Mouse (Mus musculus) kidney, postnatal 10 days (tissue): Measurements from ENCODE around the gene Btbd11.

Source experiments
- DNase-seq: peaks from one replicate; pipeline ENCODE4 v3.0.0; 2021; ENCODE audit warnings: mixed read lengths

The Btbd11 gene

GRCm38 (mm10) chr10:85482064-85482473, 95.5 kb downstream of the Btbd11 start:
- DNase-seq = no peak

- DNase-seq = no peak
Measured at GRCm38 (mm10) chr10:85482480-85482879, 95.9 kb downstream of the Btbd11 start.

DNA sequence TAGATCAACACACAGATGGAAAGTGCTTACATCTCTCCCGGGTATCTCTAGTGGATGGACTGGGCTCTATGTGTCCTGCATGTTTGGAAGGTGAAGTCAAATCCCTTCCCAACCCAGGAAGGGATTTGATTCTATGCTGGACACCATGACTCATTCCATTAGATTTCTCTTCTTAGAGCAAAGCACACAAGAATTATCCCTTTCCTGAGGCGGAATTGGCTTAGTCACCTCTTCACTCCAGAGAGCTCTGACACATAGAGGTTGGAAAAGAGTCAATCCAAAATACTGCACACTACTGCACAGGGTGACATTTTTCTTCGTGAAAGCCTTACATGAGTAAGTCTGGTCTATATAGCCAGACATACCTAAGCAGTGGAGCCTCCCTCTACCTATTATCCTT, 99.8 kb downstream of the Btbd11 start:
- DNase-seq = no peak

- no peak for DNase-seq
Measured at GRCm38 (mm10) chr10:85492583-85492982, 106.0 kb downstream of the Btbd11 start.

DNA sequence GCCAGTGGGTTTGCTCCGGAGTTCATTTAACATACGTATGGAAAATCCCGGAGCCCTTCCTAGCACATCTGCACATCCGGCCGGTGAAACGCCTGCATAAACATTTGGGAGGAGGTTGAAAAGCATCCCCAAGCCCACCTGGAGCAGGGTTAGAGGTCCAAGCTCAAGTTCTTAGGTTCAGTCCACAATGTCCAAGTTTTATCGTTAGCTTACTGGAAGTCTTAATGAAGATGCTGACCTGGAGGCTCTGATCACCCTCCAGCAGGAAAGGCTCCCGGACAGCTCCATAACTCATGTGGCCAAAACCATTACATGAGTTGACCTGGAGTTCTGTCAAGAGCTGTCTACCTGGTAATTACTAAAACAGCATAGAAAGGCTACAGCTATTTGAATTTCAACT, 109.7 kb downstream of the Btbd11 start:
- no peak for DNase-seq

DNA sequence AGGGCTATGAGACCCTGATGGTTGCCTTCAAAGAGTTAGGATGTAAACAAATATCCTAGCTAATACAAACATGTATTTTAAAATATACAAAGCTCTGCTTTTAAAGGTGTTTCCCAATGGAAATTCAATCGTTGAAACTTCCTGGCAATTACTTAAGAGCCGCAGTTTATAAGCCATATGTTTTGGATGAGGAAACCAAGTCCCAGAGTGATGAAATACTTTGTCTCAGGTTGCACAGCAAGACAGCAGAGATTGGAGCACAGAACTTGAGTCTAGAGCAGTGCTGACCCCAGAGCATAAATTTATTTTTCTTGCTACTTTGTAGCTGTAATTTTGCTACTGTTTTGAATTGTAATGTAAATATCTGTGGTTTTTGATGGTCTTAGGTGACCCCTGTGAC, 110.4 kb downstream of the Btbd11 start:
- DNase-seq = no peak

DNA sequence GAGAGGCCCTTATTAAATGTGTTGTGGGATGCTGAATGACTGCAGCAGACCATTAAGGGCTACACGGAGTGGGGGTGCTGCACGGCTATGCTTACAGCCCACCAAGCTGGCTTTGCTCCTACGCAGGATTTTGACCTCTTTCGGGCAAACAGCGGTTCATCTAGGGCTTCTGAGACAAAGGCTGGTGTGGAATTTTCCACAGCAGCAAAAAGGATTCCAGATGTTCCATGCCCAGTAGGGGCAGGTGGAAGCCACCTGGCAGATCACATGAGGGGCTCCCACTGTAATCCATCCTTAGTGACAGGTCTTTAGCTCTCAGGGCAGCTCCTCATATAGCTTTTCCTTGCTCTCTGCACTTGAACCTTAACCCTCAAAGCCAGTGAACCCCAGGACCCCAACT, 111.3 kb downstream of the Btbd11 start:
- no peak for DNase-seq

- no peak for DNase-seq
Measured at GRCm38 (mm10) chr10:85500573-85501155, 114.0 kb downstream of the Btbd11 start.

DNA sequence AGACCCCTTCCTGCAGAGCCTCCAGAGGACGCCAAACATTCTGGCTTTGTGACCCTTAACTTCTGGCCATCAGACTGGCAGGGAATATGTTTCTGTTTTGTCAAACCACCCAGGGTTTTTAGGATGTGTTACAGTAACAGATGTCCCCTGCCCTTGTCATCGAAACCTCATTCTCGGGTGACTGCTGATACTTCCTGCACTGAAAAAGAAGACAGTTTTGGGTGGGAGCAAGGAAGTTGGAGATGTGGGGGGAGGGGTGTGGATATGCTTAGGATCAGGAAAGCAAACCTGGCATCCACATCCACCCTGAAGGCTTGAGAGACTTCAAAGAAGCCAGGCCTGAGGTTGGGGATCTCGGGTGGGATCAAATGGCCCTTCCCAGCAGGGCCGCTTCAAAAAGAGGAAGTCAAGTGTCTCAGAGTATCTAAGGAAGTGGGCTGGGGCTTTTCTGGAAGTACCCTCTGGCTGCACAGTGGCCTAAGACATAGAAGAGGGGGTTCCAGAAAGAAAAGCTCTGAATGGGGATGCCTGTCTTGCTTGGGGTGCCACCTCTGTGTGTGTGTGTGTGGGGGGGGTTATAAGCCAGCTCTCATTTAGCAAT, 115.5 kb downstream of the Btbd11 start:
- peak; percentile 10 for DNase-seq

GRCm38 (mm10) chr10:85502656-85503055, 116.0 kb downstream of the Btbd11 start:
- no peak for DNase-seq

GRCm38 (mm10) chr10:85503453-85503852, 116.8 kb downstream of the Btbd11 start:
- no peak for DNase-seq

GRCm38 (mm10) chr10:85507270-85508050, 120.8 kb downstream of the Btbd11 start:
- no peak for DNase-seq

DNA sequence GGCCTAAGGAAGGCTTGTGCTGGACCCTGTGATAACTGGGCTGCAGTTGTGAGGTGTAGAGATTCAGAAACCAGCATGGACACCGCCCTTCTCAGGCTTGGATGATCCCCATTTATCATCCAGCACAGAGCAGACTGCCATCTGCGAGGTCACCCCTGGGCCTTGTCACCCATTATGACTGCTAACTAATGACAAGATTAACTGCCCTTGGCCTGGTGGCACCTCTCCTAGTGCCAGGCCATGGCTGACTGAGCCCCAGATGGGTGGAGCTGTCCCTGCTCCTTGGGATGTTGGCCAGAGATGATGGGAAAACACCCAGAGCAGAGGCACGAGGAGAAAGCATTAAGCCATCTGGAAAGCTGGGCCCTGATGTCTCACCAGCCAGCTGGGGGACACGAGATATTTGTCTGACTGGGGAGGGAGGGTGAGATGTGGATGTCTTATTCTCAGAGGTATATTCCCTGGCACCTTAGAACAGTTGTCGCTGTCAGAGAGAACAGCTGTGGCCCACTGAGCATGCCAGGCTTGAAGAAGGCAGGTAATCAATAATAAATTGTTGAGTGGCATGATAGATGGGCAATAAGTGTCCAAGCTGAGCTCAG, 121.7 kb downstream of the Btbd11 start:
- DNase-seq = no peak

DNA sequence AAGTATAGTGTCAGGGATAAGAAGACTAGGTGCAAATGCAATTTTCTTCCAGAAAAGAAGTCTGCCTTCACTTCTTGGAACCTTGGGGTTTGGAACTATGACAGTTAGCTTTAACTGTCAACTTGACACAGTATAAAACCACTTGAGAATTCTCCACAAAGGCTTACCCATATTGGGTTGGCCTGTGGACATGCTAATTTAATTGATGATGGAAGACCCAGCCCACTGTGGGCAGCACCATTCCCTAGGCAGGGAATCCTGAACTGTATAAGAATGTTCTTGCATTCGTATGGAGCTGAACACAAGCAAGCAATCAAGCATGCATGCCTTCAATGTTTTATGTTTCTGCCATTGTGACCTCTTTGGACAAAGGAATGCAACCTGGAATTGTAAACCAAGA, 122.4 kb downstream of the Btbd11 start:
- DNase-seq = no peak

DNA sequence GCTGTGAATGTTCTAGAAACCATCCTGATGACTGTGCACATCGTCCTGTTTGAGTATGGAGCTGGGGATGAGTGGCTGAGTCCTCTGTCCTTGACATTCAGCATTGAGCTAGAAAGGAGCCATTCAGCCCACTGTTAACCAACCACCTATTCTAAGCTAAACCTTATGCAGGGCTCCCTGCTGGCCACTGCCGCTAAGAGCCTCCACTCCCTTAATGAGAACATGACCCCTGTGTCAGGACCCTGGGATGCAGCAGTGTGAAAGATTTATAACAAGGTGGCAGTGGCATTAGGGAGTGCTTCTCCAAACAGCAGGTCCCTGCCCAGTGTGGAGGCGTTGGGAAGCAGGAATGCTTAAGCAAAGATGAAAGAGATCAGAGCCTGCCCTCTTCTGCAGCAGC, 123.7 kb downstream of the Btbd11 start:
- no peak for DNase-seq

- DNase-seq = no peak
Measured at GRCm38 (mm10) chr10:85512808-85513207, 126.2 kb downstream of the Btbd11 start.

- peak; percentile 19 for DNase-seq
Measured at GRCm38 (mm10) chr10:85517223-85518110, 130.9 kb downstream of the Btbd11 start.

- DNase-seq = no peak
Measured at GRCm38 (mm10) chr10:85518111-85518409, 131.4 kb downstream of the Btbd11 start.

GRCm38 (mm10) chr10:85522220-85522760, 135.7 kb downstream of the Btbd11 start:
- no peak for DNase-seq

DNA sequence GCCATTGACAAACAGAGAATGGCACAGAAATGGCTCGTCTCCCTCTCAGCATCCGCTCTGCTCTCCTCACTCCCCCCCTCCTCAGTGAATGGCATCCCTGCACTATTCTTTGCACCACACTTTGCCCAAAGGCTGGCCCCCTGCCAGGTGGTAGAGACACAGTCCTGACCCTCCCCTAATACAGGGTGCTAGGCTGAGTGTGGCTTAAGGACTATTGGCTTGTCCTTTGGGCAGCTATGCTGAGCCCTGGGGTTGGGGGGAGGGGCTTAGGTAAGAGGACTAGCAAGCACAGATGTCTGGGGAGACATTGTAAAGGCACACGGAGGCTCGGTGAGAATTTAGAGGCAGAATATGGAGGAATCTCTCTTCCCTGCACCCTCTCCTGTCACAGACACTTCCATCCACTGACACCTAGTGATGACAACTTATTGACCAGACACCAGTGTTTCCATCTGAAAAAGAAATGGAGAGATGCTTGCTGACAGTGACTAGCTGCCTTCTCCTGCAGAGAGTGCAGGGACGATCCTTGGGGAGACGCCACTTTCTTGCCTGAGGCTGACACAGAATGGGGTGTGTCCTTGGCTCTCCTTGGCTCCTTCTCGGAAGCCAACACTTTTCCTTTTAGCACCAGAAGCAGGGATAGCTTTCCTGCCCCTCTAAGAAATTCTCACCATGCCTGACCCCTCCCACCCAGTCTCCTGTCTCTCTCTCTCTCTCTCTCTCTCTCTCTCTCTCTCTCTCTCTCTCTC, 138.8 kb downstream of the Btbd11 start:
- peak; percentile 12 for DNase-seq

- no peak for DNase-seq
Measured at GRCm38 (mm10) chr10:85526657-85527056, 140.0 kb downstream of the Btbd11 start.

DNA sequence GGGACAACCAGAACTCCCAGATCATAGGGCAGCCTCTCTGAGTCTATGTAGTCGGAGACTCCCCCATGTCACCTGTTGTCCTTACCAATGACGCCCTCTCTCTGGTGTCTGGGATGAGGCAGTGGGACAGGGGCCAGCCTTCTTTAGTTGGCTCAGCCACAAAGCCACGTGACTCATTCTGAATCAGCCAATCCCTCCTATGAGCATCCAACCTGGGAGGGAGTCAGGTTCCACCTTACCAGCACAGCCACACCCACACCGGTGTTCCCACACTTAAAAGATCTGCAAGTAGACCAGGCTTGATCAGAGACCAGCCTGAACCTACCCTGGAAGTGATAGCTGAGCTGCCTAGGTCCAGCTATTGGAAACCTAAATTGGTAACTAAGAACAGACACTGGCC, 141.1 kb downstream of the Btbd11 start:
- DNase-seq = no peak
